Mouse (Mus musculus): ENCODE data around the gene Il6ra.

Il6ra gene

DNA sequence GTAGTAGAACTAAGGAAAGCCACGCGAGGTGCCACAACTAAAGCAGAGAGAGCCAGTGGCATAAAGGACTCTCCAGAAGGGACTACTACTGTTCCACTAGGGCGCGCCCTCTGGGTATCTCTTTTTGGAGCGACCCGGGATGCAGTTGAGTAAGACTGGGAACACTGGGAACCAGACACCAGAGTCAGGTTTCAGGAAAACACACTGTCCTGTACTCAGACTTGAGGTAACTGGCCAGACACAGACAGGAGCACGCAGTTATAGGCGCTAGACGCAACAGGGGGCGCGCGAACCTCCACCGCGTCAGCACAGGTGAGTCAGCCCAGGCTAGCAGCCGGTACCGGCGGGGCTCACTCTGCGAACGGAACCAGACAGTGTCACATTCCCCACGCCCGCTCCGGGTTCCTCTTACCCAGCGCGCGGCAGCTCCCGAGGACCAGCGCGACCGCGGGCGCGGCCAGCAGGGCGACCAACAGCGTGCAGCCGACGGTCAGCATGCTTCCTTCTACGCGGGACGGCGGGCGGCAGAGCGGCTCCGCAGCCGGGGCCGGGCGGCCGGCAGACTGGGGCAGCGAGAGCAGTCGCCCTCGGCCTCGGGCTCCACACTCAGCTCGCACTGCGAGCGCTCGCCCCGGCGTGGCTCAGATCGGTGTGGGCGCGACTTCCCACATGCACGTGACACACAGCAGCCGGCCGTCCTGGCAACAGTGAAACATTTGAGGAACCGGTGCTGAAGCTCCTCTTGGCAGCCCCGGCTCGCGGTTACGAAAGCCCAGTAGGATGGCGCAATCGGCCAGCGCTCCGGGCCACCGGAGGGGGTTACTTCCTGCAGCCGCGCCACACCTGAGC lies at the start of gene Il6ra:
Il6ra (minus strand) TSS at position 654 of the 849 bp plus-strand sequence.
- peak; percentile 84 for DNase-seq

DNA sequence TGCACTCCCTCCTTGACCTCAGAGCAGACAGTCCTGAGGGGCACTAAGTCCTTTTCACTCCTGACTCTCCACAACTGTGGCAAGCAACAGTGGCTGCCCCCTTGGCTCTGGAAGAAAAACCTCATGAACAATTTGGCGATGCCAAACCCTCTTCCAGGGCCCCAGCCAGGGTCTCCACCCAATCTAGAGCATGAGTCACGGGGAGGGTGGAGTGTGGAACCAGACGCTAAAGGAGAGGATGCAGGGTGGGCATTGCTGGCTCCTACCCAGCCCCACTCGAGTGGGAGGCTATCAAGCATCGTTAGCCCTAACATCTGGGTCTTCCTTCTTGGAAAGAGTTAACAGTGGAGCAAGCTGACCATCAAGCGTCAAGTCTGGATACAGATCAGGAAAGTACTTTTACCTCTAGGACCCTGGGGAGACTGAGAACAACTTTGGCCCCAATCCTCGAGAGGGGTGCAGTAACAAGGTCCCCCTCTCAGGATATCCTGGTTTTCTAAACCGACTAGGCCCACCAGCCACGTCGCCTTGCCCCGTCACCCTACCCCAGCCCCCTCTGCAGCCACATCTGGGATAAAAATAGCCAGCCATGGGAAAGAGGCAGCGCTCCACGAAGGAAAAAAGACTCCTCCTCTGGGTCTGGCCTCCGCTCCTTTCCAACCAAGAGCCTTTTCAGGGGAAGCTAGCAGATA lies 49.2 kb upstream of the Il6ra start:
- no peak for DNase-seq

DNA sequence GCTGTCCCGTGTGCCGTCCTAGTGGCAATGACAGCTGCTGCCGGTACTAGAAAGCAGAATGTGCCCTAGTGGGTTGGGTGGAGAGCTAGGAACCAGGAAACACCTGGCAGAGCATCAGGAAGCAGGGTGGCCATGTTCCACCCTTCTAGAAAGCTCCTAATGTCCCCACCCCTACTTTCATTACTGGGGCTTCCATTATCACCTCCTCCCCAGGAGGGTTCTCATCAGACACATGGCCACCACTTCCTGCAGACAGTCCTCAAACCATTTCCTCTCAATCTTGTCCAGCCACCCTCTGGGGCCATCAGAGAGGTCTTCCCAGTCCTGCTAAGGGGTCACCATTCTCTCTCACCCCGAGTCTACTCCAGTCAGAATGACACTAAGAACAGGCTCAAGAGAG lies 48.4 kb upstream of the Il6ra start:
- DNase-seq: no peak

DNA sequence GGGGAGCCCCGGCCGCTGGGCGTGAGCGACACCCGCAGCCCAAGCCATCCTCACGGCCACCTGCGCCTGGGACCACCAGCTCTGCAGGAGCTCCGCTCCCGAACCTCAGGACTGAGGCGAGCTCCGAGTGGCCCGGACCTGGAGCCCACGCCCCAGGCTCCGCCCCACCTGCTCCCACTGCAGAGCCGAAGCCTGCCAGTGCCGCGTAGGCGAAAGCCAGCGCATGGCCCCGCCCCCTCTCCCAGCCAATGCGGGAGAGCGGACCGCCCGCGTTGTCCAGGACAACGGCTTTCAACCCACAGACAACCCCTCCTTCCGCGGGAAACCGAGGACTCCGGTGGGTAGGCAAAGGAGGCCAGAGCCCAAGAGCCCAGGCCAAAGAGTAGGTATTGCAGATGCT lies 47.5 kb upstream of the Il6ra start:
- peak; percentile 90 for DNase-seq

DNA sequence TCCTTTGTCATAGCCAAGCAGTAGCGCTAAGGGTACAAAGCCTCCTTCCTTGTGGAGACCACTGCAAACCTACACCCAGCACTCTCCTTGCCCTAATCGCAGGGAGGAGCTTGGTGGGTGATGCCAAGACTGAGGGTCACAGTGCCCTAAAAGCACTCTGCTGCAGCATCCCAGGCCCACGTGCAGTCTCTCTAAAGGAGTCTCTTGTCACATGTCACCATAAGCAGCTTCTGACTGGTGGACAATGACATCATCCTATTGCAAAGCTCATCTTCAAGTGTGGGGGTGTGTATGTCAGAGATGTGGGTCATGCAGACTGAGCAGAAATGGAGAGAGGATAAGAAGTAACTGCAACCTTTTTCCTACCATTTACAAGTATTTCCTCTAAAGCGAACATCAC lies 46.4 kb upstream of the Il6ra start:
- DNase-seq: no peak

DNA sequence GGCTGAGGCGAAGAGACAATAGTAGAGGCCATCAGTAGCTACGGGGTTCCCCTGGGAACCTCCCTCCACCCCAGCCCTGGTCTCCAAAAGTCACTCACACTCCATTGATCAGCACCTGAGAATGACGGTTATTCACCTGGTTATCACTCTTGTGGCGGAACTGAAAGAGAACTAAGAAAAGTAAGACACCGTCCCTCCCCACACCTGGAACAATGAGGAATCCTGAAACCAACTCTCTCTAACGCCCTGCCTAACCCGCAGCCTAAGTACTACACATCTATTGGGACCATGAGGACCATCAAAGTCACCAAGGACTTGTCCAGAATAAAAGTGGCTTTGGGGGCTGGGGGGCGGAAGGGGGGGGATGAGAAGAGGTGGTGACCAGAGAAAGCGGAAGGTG lies 44.9 kb upstream of the Il6ra start:
- no peak for DNase-seq

DNA sequence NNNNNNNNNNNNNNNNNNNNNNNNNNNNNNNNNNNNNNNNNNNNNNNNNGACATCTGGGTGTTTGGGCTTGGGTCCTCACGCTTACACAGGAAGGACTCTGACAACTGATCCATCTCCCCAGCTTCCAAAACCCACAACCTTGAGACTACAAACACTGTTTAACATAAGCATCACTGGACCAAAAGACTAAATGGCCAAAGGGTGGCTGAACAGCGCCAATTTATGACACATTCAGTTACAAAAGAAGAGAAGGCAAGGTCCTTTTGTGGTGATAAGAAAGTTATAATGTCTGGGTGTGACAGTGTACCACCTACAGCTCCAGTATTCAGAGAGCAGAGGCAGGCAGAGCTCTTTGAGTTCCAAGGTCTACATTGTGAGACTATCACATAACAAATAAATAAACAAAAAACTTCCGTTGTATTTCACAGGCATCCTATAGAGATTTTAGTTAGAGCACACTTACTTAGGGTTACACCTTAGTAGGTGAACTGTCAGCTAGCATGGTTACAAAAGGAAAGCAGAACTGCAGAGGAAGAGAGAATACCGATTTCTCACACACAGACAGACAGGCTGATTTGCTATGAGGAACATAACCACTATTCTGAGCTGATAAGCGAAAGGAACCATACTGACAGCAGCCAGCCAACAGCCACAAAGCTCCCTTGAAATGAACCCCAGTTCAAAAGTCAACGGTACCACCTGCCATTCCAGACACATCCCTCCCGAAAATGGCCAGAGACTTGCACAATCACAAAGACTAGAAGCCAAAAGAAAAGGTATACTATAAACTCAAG lies 43.4 kb upstream of the Il6ra start:
- no peak for DNase-seq

DNA sequence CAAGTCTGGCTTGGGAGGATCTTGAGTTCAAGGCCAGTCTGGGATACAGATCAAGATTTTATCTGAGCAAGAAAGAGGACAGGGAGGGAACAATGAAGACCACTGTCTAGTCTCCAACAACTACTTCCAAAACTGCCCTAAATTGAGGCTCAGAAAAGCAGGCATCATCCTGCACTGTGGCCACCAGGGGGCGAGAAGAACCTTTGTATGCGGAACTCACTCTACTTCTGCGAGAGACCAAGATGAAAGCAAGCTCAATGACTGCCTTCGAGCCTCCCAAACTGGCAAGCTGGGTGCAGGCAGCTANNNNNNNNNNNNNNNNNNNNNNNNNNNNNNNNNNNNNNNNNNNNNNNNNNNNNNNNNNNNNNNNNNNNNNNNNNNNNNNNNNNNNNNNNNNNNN lies 40.4 kb upstream of the Il6ra start:
- DNase-seq: peak; percentile 83

DNA sequence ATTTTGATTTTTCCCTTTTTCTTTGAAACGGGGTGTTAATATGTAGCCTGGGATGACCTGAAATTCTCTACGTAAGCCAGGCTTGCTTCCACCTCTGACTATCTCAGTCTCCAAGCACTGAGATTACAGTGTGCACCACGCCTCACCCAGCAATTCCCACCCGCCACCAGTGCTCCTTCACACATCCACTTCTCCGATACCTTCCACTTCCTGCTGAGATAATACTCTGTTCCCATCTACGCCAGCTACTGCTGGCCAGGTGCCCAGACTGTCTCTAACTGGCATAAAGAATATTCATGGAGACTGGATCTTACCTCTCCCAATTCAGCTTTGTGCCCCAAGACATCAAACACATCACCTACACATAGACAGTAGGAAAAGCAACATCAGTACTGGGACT lies 35.7 kb upstream of the Il6ra start:
- DNase-seq: no peak

DNA sequence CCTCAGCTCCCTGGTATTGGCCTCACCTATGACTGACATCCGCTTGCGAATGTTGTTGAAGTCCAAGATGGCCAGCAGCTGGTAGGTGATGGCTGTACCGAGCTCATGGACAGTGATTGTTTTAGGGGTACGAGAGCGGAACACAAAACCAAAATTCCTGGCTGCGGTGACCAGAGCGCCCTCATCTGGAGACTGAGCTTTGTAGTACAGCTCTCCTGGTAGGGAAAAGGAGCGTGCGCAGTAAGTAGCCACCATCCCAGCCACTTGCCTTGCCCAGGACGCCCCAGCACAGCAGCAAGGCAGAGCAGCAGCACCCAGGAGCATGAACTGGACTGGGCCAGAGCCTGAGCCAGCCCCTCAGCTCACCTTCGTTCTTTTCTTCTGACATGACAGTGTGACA lies 35.0 kb upstream of the Il6ra start:
- no peak for DNase-seq

DNA sequence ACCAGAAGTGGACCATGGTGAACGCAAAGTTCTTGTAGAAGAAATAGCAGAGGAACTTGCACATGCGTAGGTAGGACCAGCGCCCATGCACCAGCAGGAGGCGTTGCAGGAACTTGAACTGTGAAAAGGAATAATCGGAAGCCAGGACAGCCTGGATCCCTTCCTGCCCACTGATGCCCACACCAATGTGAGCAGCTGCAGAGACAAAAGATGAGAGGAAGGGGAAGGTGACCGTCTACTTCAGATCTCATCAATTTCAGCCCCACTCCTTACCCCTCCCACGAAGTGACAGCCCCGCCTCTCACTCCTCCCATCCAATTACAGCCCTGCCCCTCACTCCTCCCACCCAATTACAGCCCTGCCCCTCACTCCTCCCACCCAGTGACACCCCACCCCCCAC lies 32.0 kb upstream of the Il6ra start:
- no peak for DNase-seq

DNA sequence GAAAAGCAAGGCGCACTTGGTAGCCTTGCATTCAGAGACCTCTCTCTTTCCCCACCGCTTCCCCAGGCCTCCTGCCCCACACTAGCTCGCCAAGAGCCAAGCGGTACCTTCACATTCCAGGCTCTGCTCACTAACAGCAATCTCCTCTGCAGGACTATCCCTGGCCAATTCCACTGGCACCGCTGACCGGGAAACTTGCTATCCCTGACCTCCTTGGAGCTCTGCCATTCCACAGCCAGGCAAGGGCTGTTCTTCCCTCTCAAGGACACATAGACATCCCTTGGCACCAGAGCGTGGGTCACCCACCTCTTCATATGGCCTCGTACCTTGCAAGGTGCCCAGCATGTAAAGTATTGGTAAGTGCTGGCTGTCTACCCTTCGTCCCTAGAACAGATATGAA lies 29.9 kb upstream of the Il6ra start:
- no peak for DNase-seq

DNA sequence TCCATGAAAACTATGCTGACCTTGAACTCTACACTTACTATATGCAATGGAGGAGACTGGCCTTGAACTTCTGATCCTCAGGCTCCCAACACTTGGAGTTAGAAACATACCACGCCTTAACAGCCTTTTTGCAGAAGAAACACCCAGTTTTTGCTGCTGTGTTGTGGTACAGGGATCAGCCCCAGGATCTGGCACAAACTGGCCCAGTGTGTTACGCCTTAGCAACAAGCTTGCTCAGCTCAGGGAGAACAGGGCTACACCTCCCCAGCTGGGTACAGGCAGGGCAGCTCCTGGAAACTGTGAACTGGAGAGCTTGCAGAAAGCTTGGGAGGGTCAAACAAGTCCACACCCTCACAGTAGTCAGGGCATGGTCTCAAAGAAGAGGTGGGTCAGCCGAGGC lies 23.5 kb upstream of the Il6ra start:
- no peak for DNase-seq

DNA sequence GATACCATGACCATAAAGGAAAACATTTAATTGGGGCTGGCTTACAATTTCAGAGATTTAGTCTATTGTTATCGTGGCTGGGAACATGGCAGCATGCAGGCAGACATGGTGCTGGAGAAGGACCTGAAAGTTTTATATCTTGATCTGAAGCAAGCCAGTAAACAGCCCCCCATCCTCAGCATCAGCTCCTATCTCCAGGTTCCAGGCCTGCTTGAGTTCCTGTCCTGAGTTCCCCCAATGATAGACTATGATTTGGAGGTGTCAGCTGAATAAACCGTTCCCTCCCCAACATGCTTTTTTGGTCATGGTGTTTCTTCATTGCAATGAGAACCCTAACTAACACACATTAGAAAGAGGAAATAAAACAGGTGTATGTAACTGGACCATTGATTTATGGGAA lies 19.9 kb upstream of the Il6ra start:
- DNase-seq: no peak

DNA sequence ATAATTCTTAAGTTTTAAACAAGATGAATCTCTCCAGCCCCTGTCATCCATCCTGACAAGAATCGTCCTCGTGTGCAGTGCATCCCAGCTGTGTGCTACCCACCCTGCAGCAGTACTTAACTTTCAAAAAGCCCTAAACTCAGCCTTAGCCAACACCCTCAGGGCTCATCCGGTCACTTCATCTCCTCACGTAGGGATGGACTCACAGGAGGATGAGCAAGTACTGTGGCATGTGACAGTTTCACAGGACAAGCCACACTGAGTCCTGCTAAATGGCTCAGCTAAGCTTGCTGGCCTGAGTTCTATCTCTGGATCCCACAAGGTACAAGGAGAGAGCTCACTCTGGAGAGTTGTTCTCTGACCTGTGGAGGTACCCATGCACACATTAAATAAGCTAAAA lies 16.0 kb upstream of the Il6ra start:
- DNase-seq: no peak

DNA sequence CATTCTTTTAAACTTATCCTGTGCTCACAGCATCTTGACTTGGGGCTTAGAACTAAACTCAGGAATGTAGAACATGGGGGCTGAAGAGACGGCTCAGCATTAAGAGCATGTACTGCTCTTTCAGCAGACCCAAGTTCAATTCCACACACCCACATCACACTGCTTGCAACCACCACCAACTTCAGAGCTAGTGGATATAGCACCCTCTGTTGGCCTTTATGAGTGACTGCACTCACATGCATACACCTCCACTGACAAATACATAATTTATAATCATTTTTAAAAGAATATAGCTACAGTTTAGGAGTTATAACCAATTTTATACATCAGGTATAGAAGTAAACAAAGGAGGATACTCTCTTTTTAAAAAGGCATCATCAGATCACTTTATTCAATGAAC lies 13.4 kb upstream of the Il6ra start:
- no peak for DNase-seq

DNA sequence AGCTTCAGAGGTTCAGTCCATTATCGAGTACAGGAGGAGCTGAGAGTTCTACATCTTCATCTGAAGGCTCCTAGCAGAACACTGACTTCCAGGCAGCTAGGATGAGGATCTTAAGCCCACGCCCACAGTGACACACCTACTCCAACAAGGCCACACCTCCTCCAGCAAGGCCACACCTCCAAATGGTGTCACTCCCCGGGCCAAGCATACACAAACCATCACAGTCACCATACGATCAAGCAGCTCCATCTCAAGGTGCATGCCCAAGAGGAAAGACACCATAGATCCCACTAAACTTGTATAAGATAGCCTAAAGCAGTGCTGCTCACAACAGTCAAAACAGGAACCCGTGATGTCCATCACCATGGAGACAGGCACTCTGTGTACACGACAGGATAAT lies 7.7 kb upstream of the Il6ra start:
- no peak for DNase-seq

DNA sequence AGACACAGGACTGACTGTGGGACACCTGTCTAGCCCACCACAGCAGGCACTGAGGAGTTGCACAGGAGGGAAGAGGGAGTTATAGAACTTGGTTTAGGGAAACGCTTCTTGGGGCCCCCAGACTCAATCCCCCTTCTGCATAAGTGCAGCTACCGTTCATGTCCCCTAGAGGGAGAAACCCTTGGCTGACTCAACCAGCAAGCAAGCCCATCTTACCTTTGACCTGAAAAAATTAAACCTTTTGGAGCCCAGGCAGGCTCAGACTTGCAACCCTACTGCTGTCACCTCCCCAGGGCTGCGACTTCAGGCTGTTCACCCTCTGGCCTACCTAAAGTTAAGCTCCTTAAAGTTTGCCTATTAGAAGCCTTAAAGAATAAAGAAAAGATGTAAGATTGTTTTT lies 4.4 kb upstream of the Il6ra start:
- no peak for DNase-seq

DNA sequence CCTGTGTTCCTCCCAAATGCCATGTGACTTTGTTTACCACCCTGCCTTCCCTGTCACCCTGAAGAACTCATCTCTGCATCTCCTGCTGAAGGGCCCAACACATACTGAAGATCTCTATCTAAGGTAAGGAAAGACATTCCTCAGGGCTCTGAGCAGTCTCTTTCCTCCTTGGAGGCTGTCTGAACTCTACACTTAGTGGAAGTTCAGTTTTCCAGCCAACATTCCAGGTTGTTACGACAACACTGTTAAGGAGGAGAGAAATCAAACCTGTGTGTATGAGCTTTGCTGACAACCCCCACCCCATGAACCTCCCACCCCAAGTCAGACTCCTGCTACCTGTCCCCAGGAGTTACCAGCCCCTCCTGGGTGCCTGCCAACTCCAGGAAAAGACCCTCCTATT lies 3.6 kb upstream of the Il6ra start:
- no peak for DNase-seq

DNA sequence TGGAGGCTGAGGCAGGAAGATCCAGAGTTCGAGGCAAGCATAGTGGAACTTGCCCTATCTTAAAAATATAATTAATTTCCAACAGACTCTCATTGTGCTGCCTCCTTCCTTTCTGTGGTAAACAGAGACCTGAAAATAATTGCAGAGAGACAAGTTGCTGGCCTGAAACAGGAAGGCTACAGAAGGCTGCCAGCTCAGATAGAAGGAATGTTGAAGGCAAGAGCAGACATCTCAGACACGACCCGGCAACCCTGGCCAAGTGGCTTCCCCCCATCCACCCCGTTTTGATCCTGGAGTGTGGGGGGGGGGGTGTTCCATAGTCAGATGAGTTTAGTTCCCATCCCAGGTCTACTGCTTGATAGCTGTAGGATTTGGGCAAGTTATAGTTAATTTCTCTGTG lies 1.7 kb upstream of the Il6ra start:
- DNase-seq: no peak

DNA sequence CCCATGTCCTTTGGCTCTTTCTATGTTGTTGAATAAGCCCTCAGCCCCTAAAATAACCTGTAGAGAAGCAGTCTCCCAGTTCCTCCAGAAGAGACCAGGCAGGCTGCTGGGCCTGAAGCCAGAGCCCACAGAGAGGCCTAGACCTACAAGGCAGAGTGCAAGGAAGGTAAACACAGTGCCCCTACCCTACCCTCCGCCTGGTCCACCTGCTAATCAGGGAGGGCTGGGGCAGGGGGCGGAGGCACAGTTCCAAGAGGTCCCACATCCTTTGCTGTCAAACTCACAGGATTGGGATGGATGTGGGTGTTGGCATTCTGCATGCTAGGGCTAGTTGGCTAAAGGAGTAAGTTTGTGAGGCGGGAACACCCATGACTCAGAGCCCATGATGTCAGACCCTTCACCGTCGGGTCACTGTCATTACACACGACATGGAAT lies 871 bp downstream of the Il6ra start:
- DNase-seq: no peak

DNA sequence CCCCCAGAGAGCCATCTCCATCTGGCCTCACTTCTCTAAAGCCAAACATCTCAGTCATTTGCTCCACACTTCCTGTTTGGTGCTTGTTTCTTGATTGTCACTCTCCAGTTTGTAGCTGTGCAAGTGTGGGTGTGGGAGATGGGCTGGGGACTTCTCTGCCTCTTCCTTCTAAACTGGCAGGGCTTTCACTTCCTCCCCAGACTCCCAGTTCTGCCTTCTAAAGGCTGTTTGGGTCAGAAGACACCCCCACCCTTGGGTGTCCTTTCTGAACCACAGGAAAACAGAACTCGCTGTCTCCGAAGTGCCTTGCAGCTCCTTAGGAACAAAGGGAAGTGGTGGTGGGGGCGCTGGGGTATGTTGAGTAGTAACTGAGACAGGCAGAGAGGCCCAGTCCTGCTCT lies 1.8 kb downstream of the Il6ra start:
- peak; percentile 33 for DNase-seq

DNA sequence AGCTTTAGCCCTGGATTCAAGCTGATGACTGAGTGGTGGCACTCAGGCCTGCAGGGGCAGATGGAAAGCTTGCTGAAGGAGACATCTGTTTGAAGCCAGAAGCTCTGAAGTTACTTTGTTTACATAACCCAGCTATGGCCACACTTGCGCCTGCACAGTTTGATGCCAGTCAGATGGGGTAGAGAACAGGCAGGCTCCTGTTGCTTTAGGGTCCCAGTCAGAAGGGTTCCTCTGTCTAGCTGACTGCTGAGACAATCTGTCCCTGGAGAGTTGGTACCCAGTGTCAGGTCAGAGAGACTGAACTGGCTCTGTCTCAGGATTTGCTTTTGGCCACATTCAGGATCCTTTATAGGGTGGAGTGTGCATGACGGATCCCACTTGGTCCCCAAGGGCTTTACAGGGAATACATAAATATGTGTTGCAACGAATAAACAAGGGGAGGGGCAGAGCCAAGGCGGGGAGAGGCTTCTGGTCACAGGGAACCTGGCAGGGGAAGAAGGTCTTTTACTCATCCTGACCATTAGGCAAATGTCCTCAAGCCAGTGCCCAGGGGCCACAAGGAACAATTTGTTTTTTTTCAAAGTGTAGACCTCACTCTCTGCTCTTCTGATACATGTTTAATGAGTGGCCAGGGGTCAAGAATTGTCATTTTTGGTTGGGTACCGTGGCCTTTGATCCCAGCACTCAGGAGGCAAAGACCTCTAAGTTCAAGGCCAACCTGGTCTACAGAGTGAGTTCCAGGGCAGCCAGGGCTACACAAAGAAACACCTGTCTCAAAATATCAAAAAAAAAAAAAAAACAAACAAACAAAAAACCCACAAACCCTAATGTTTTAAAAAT lies 3.1 kb downstream of the Il6ra start:
- no peak for DNase-seq
